Mouse (Mus musculus): ENCODE measurements around the gene Ubqln4. TPM values are rescaled to one million over a fixed set of nuclear protein-coding genes. Genes with fewer than 3 reads are reported as not detected.

Gene Ubqln4
- polyA plus RNA-seq, 2 experiments: 17.9 to 22.7 TPM

DNA sequence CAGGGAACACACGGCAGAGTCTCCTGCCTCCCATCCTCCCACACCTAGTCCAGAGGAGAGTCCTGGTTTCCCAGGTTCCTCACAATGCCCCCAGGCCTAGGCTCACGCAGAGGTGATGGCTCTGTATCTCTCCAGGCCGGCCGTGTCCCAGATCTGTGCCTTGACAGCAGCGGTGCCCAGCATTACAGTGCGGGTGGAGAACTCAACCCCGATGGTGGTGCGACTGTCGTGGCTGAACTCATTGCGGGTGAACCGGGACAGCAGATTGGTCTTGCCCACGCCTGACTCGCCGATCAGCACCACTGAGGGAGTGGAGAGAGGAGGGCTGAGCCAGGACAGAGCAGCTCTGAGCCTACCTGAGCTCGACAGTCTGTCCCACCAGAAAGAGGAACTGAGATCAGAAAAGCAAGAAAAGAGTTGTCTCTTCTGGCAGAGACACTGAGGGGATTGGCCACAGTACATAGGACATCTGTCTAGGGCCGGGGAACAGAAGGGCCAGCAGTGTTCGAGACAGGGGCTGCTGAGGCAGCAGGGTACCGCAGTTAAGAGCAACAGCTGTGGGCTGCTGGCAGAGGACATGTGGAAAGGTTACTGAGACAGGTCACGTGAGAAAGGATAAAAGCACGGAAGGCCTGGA is 8.5 kb upstream of the Ubqln4 start:
- H3K4me1 ChIP-seq (replicated peaks; ENCODE audit: control insufficient read depth in 2 of 2, insufficient read depth in 2 of 2, low read length in 1 of 2): peaks cover 3 to 13% of the 10 kb centered on the region in 2 experiments; a peak in 1 of 4 replicates
- H3K27ac ChIP-seq: no peak overlapping the region
- DNase-seq (ENCODE audit: low read depth in 3 of 3, low spot score in 3 of 3) (no peak), ATAC-seq (ENCODE audit: insufficient read depth) (no peak)
- H3K27me3 ChIP-seq (ENCODE audit: control insufficient read depth, insufficient read depth, low read length): no peaks in the 10 kb centered on the region
- H3K4me3 ChIP-seq (ENCODE audit: insufficient read depth in 1 of 2, low read depth in 2 of 2, low read length in 2 of 2): no peak overlapping the region
- no peaks in the 10 kb centered on the region for H3K9me3 ChIP-seq (ENCODE audit: control insufficient read depth, low read length)
- no peak overlapping the region for H3K9ac ChIP-seq (replicated peaks)
- no peaks in the 10 kb centered on the region for H3K36me3 ChIP-seq (replicated peaks; ENCODE audit: control insufficient read depth, insufficient read depth, low read depth)
- H3K4me2 ChIP-seq (ENCODE audit: low read depth): no peak overlapping the region
- WGBS (ENCODE audit: insufficient replicate concordance): 47% methylated on average over 20 of the region's 20 CpGs
- TF ChIP-seq CTCF (IDR thresholded peaks at IDR 0.05; ENCODE audit: low read depth) (no peak), EP300 (IDR thresholded peaks at IDR 0.05; ENCODE audit: low read depth) (no peak)

DNA sequence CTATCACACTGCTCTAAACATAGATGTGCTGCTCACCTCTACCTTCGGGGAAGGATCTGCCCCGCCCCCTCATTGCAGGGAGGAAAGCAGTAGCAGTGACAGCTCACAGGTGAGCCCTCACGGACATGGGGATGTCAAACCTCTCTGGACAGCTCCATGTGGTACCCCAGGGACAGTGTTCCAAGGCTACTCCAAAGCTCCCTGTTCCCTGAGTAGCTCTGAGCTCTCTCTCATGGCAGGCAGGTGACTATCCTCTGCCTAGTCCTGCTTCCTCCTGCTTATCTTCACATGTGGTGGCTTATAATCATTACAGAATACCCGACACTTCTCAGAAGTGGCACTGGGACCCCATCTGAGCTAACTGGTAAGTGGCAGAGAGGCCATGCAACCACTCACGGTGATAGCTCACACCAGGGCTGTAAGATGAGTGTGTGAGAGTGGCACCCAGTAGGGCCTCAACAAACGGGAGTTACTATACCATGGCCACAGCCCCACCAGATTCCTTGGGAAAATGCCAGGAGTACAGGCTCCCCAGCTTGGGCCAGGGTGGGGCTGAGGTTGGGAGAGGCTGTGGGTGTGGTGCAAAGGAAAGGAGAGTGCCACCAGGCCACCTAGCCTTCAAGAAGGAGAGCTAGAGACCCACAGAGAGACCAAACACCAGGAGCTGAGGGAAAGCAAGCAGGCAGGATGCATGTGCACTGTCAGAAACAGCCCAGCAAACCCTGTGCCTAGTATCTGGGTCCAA is 6.7 kb upstream of the Ubqln4 start:
- no peak overlapping the region for H3K4me3 ChIP-seq (ENCODE audit: insufficient read depth in 1 of 2, low read depth in 2 of 2, low read length in 2 of 2)
- H3K27me3 ChIP-seq (ENCODE audit: control insufficient read depth, insufficient read depth, low read length): no peaks in the 10 kb centered on the region
- no peaks in the 10 kb centered on the region for H3K36me3 ChIP-seq (replicated peaks; ENCODE audit: control insufficient read depth, insufficient read depth, low read depth)
- no peak overlapping the region for H3K4me2 ChIP-seq (ENCODE audit: low read depth)
- no peaks in the 10 kb centered on the region for H3K9me3 ChIP-seq (ENCODE audit: control insufficient read depth, low read length)
- H3K4me1 ChIP-seq (replicated peaks; ENCODE audit: control insufficient read depth in 2 of 2, insufficient read depth in 2 of 2, low read length in 1 of 2): peaks cover 7 to 18% of the 10 kb centered on the region in 2 experiments
- H3K9ac ChIP-seq (replicated peaks): no peak overlapping the region
- no peak for ATAC-seq (ENCODE audit: insufficient read depth)
- TF ChIP-seq CTCF (IDR thresholded peaks at IDR 0.05; ENCODE audit: low read depth) (no peak), EP300 (IDR thresholded peaks at IDR 0.05; ENCODE audit: low read depth) (no peak)
- no peak overlapping the region for H3K27ac ChIP-seq
- no peak for DNase-seq (ENCODE audit: low read depth in 3 of 3, low spot score in 3 of 3)
- WGBS (ENCODE audit: insufficient replicate concordance): 37% methylated on average over 6 of the region's 6 CpGs

DNA sequence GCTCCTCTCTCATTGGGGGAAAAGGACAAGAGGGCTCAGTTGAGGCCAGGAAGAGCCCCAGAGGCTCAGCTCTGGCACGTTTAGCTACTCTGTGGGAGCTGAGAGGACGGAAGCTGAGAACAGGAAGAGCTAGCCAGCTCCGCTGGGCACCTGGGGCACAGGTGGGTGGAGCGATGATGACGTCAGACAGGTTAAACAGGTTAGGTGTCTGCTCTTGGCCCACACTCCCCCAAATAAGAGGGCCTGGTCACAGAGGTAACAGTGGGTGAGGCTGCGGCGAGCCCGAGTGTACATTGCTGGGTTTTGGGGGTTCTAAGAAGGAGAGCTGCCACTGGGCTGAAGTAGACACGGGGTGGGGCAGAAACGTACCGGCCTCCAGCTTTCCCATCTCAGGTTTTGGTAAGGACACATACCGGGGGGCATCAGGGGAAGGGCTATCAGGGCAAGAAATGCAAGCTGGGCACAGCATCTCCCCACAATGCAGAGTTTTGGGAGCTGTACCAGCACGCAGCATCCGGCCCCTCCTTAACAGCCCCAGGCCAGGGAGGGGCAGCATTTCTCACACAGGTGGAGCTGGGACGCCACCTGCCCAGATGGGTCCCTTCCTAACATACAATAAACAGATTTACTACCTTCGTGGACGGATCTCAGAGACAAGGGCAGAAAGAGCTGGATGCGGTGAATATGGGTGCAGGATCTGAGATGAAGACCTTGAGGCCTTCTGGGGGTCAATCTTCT is 5.2 kb upstream of the Ubqln4 start, which contains the start of gene Rab25:
Gene Rab25, minus strand, starts transcription at position 121 of the 738 bp plus-strand sequence.
- WGBS (ENCODE audit: insufficient replicate concordance): 75% methylated on average over 18 of the region's 18 CpGs
- DNase-seq (ENCODE audit: low read depth in 3 of 3, low spot score in 3 of 3): no peak
- H3K4me1 ChIP-seq (replicated peaks; ENCODE audit: control insufficient read depth in 2 of 2, insufficient read depth in 2 of 2, low read length in 1 of 2): peaks cover 12 to 21% of the 10 kb centered on the region in 2 experiments
- TF ChIP-seq EP300 (IDR thresholded peaks at IDR 0.05; ENCODE audit: low read depth) (no peak), CTCF (IDR thresholded peaks at IDR 0.05; ENCODE audit: low read depth) (no peak)
- ATAC-seq (ENCODE audit: insufficient read depth): no peak
- H3K36me3 ChIP-seq (replicated peaks; ENCODE audit: control insufficient read depth, insufficient read depth, low read depth): no peaks in the 10 kb centered on the region
- no peaks in the 10 kb centered on the region for H3K27me3 ChIP-seq (ENCODE audit: control insufficient read depth, insufficient read depth, low read length)
- H3K4me3 ChIP-seq (ENCODE audit: insufficient read depth in 1 of 2, low read depth in 2 of 2, low read length in 2 of 2): no peak within 1 kb of the TSS
- no peak within 1 kb of the TSS for H3K9ac ChIP-seq (replicated peaks)
- H3K27ac ChIP-seq: no peak within 1 kb of the TSS
- no peaks in the 10 kb centered on the region for H3K9me3 ChIP-seq (ENCODE audit: control insufficient read depth, low read length)
- H3K4me2 ChIP-seq (ENCODE audit: low read depth): no peak within 1 kb of the TSS

DNA sequence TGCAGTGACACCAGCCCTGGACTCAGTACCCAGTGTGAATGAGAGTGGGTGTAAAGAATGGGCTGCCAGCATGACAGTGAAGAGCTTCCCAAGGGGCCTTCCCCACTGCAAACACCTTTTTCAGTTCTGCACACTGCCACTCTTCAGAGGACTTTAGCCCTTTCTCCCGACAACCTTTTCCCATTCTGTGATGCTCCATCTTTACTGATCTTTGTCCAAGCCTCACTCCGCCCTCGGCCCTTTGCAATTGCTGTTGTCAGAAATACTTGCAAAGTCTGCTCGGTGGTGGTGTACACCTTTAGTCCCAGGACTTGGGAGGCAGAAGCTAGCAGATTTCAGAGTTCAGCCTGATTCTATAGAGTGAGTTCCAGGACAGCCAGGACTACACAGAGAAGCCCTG is 2.0 kb upstream of the Ubqln4 start:
- peak overlapping the region; percentile 15 to 88; a peak in 3 of 4 replicates for H3K4me3 ChIP-seq (ENCODE audit: insufficient read depth in 1 of 2, low read depth in 2 of 2, low read length in 2 of 2)
- 60% methylated on average over 4 of the region's 4 CpGs for WGBS (ENCODE audit: insufficient replicate concordance)
- H3K9me3 ChIP-seq (ENCODE audit: control insufficient read depth, low read length): no peaks in the 10 kb centered on the region
- H3K36me3 ChIP-seq (replicated peaks; ENCODE audit: control insufficient read depth, insufficient read depth, low read depth): peaks cover 4% of the 10 kb centered on the region
- TF ChIP-seq EP300 (IDR thresholded peaks at IDR 0.05; ENCODE audit: low read depth): no peak
- TF ChIP-seq CTCF (IDR thresholded peaks at IDR 0.05; ENCODE audit: low read depth): no peak
- H3K4me2 ChIP-seq (ENCODE audit: low read depth): peak overlapping the region; percentile 96
- no peaks in the 10 kb centered on the region for H3K27me3 ChIP-seq (ENCODE audit: control insufficient read depth, insufficient read depth, low read length)
- H3K4me1 ChIP-seq (replicated peaks; ENCODE audit: control insufficient read depth in 2 of 2, insufficient read depth in 2 of 2, low read length in 1 of 2): peaks cover 12 to 22% of the 10 kb centered on the region in 2 experiments
- ATAC-seq (ENCODE audit: insufficient read depth) (no peak), DNase-seq (ENCODE audit: low read depth in 3 of 3, low spot score in 3 of 3) (no peak)
- no peak overlapping the region for H3K27ac ChIP-seq
- H3K9ac ChIP-seq (replicated peaks): peak overlapping the region; percentile 77

Data from liver, embryonic 14.5 days (tissue).